Mouse (Mus musculus) urinary bladder, adult 2 months (tissue): ENCODE measurements around the gene Vmn1r239-ps. TPM values are rescaled to one million over a fixed set of nuclear protein-coding genes. Genes with fewer than 3 reads are reported as not detected.
"Not testable (repeated sequence)": the region's sequence is repeated elsewhere in the genome, so short reads cannot be mapped to it uniquely, and the experiment has no call there.

Experiments
- DNase-seq: peaks from one replicate; pipeline ENCODE4 v3.0.0; 2022; ENCODE audit warnings: low spot score
- polyA plus RNA-seq: library from polyadenylated mRNA; depleted of rRNA; stranded (reverse); fragments of >200 nt; gene quantifications from 2 replicates; pipeline ENCODE4 v1.2.3, GENCODE M21; 2012; rRNA removed

Gene Vmn1r239-ps
- polyA plus RNA-seq: not detected in 2 replicates

- DNase-seq: not testable (repeated sequence)
Observed at GRCm38 (mm10) chrX:147453610-147454009, at the start of gene Vmn1r239-ps. Gene Vmn1r239-ps, minus strand, starts transcription at chrX:147453710.

GRCm38 (mm10) chrX:147489551-147489950, 36.0 kb upstream of the Vmn1r239-ps start:
- DNase-seq: no peak

GRCm38 (mm10) chrX:147443386-147443785, 10.1 kb downstream of the Vmn1r239-ps start:
- no peak for DNase-seq

GRCm38 (mm10) chrX:147435400-147435799, 18.1 kb downstream of the Vmn1r239-ps start:
- no peak for DNase-seq

- DNase-seq: no peak
Observed at GRCm38 (mm10) chrX:147429753-147430152, 23.8 kb downstream of the Vmn1r239-ps start.

- no peak for DNase-seq
Observed at GRCm38 (mm10) chrX:147429129-147429528, 24.4 kb downstream of the Vmn1r239-ps start, which contains the start of gene Il13ra2. Gene Il13ra2, minus strand, starts transcription at chrX:147429192.

Other genes with a start within 250 kb of the Vmn1r239-ps start
- gene Il13ra2, start 24.5 kb downstream of the Vmn1r239-ps start, polyA plus RNA-seq: 3.7 and 5.2 TPM in 2 replicates
- 19.2 and 23.2 TPM in 2 replicates for gene Lrch2, start 100.4 kb upstream of the Vmn1r239-ps start, polyA plus RNA-seq